Mouse (Mus musculus): ENCODE measurements around the gene Gm43552. TPM values are rescaled to one million over a fixed set of nuclear protein-coding genes. Genes with fewer than 3 reads are reported as not detected.

Gene Gm43552
- polyA plus RNA-seq, 1 experiment from 2014 or later, result 2.3 TPM

DNA sequence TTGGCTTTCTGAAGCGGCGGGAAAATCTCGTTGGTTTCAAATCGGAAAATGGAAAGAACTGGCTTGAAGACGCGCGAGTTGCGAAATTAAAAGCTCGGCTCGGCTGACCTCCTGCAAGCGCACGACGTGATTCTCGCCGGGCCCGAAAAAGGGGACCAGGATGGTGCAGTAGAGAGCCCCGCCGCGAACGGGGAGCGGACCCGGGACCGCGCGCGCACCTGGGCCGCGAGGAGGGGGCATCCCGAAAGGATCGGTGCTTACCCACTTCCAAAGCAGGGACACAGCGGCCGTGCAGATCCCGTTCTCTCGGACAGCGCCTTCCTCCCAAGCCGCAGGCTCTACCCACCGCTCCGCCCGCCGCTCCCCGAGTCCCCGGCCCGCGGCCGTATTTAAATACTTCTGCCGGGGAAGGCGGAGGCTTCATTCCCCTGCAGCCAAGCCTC is 57.2 kb downstream of the Gm43552 start:
- no peaks in the 10 kb centered on the region for H3K27me3 ChIP-seq (ENCODE audit: control insufficient read depth, insufficient read depth, low read length)
- WGBS, result under 1% methylated on average over 44 of the region's 47 CpGs
- peak overlapping the region; percentile 90 for H3K9ac ChIP-seq (ENCODE audit: low read length)
- peak overlapping the region; percentile 88 for H3K27ac ChIP-seq (ENCODE audit: low read length)
- no peaks in the 10 kb centered on the region for H3K9me3 ChIP-seq (replicated peaks; ENCODE audit: control insufficient read depth, low read length)
- ATAC-seq (replicated peaks; ENCODE audit: extremely low read depth, insufficient read depth, low FRiP score), result no peak
- H3K4me1 ChIP-seq (ENCODE audit: control insufficient read depth, insufficient read depth, low read length), result peaks cover 14% of the 10 kb centered on the region
- H3K4me2 ChIP-seq (ENCODE audit: low read depth, low read length), result peak overlapping the region; percentile 79
- no peaks in the 10 kb centered on the region for H3K36me3 ChIP-seq (ENCODE audit: control insufficient read depth, insufficient read depth)
- H3K4me3 ChIP-seq (ENCODE audit: low read length), result peak overlapping the region; percentile 90

DNA sequence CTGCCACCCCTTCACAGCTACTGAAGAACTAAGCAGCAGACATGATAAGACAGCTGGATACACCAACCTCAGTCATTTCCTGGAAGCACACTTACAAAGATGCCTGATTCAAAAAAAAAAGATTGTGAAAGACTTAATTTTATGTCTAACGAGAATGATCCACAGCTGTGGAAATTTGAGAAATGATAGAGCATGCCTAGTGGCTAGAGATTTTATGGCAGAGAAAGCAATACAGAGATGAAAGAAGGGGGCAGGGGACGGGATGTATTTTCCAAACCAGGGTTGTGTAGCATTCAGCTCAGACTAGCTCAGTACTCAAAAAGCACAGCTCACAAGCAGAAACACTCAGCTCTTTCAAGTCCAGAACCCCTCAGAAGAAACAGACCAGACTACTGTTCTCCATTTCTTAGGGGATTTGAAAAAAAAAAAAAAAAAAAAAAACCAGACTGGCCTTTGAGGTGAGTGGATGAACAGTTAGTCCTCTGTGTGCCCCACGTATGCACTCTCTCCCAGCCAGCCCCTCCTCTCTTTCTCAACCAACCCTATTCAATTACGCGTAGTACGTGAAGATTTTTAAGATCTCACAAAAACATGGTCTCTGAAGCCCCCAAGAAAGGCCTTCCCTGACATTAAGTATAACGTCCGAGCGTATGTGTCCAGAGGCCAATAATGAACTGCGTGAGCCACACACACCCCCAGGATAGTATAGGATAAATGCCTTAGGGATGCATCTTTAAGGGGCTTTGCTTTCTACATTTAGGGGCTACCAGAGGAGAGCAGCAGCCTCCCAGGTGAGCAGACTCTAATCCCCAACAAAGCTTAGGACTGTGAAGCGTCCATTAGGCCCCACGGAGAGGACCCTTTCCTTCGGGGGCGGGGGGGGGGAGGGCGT is 57.9 kb downstream of the Gm43552 start:
- Histone ChIP-seq H3K9me3 (replicated peaks; ENCODE audit: control insufficient read depth, low read length) (no peaks in the 10 kb centered on the region), H3K9ac (ENCODE audit: low read length) (peak overlapping the region; percentile 90), H3K4me2 (ENCODE audit: low read depth, low read length) (peak overlapping the region; percentile 79), H3K27ac (ENCODE audit: low read length) (peak overlapping the region; percentile 88), H3K4me3 (ENCODE audit: low read length) (peak overlapping the region; percentile 90), H3K27me3 (ENCODE audit: control insufficient read depth, insufficient read depth, low read length) (no peaks in the 10 kb centered on the region), H3K36me3 (ENCODE audit: control insufficient read depth, insufficient read depth) (no peaks in the 10 kb centered on the region), H3K4me1 (ENCODE audit: control insufficient read depth, insufficient read depth, low read length) (peaks cover 14% of the 10 kb centered on the region)
- 5% methylated on average over 15 of the region's 15 CpGs for WGBS
- no peak for ATAC-seq (replicated peaks; ENCODE audit: extremely low read depth, insufficient read depth, low FRiP score)

GRCm38 (mm10) chr5:65429441-65429840 is 63.2 kb downstream of the Gm43552 start:
- no peak overlapping the region for H3K4me3 ChIP-seq (ENCODE audit: low read length)

GRCm38 (mm10) chr5:65428321-65428720 is 64.3 kb downstream of the Gm43552 start:
- H3K9me3 ChIP-seq (replicated peaks; ENCODE audit: control insufficient read depth, low read length), result no peaks in the 10 kb centered on the region
- 0 out of 2 replicates have a peak, but pooled peaks cover 1% of the 10 kb centered on the region for H3K4me1 ChIP-seq (ENCODE audit: control insufficient read depth, insufficient read depth, low read length)
- 59% methylated on average over 4 of the region's 4 CpGs for WGBS
- no peak overlapping the region for H3K27ac ChIP-seq (ENCODE audit: low read length)
- ATAC-seq (replicated peaks; ENCODE audit: extremely low read depth, insufficient read depth, low FRiP score), result no peak
- H3K27me3 ChIP-seq (ENCODE audit: control insufficient read depth, insufficient read depth, low read length), result no peaks in the 10 kb centered on the region
- H3K36me3 ChIP-seq (ENCODE audit: control insufficient read depth, insufficient read depth), result peaks cover 15% of the 10 kb centered on the region
- H3K9ac ChIP-seq (ENCODE audit: low read length), result no peak overlapping the region
- no peak overlapping the region for H3K4me2 ChIP-seq (ENCODE audit: low read depth, low read length)
- H3K4me3 ChIP-seq (ENCODE audit: low read length), result no peak overlapping the region

More at GRCm38 (mm10) chr5:65429441-65429840, 63.2 kb downstream of the Gm43552 start:
- peaks cover 8% of the 10 kb centered on the region for H3K4me1 ChIP-seq (ENCODE audit: control insufficient read depth, insufficient read depth, low read length)
- no peak overlapping the region for H3K9ac ChIP-seq (ENCODE audit: low read length)
- H3K9me3 ChIP-seq (replicated peaks; ENCODE audit: control insufficient read depth, low read length), result no peaks in the 10 kb centered on the region
- H3K36me3 ChIP-seq (ENCODE audit: control insufficient read depth, insufficient read depth), result peaks cover 7% of the 10 kb centered on the region
- H3K4me2 ChIP-seq (ENCODE audit: low read depth, low read length), result no peak overlapping the region
- 77% methylated on average over 5 of the region's 5 CpGs for WGBS
- no peak overlapping the region for H3K27ac ChIP-seq (ENCODE audit: low read length)
- ATAC-seq (replicated peaks; ENCODE audit: extremely low read depth, insufficient read depth, low FRiP score), result no peak
- H3K27me3 ChIP-seq (ENCODE audit: control insufficient read depth, insufficient read depth, low read length), result no peaks in the 10 kb centered on the region

DNA sequence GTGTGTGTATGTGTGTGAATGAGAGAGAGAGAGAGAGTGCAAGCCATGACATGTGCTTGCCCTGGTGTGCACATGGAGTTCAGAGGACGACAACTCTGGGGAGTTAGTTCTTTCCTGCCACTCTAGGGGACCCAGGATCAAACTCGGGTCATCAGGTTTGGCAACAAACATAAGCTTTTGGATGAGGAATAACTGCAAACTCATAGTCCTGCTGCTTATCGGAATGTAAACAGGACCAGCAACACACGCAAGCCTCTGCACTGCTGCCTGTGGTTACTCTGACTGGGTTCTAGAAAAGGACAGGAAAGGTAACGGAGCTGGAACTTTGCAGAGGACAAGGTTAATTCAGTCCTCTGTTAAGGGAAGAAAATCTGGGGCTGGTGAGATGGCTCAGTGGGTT is 67.4 kb downstream of the Gm43552 start:
- H3K4me1 ChIP-seq (ENCODE audit: control insufficient read depth, insufficient read depth, low read length), result no peaks in the 10 kb centered on the region
- H3K9ac ChIP-seq (ENCODE audit: low read length), result no peak overlapping the region
- no peak overlapping the region for H3K4me2 ChIP-seq (ENCODE audit: low read depth, low read length)
- no peak for ATAC-seq (replicated peaks; ENCODE audit: extremely low read depth, insufficient read depth, low FRiP score)
- 83% methylated on average over 5 of the region's 5 CpGs for WGBS
- H3K9me3 ChIP-seq (replicated peaks; ENCODE audit: control insufficient read depth, low read length), result no peaks in the 10 kb centered on the region
- peaks cover 44% of the 10 kb centered on the region for H3K36me3 ChIP-seq (ENCODE audit: control insufficient read depth, insufficient read depth)
- H3K27me3 ChIP-seq (ENCODE audit: control insufficient read depth, insufficient read depth, low read length), result no peaks in the 10 kb centered on the region
- H3K27ac ChIP-seq (ENCODE audit: low read length), result no peak overlapping the region
- H3K4me3 ChIP-seq (ENCODE audit: low read length), result no peak overlapping the region

DNA sequence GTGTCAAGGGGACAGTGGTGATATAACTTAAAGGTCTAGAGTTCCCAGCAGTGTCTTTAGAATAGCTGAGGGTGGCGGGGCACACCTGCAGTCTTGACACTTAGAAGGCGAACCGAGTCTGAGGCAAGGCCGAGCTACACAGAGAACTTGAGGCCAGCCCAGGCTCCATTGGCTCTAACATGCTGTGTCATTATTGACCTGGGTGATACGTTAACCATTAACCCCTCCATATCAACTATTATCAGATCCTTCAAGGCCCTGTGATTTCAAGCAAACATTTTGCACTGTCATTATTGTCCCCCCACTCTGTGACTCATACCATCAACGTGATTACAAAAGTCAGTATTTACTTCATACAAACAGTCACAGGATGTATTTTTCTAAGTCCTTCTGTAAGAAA is 68.4 kb downstream of the Gm43552 start:
- Histone ChIP-seq H3K9me3 (replicated peaks; ENCODE audit: control insufficient read depth, low read length) (no peaks in the 10 kb centered on the region), H3K27ac (ENCODE audit: low read length) (no peak overlapping the region), H3K36me3 (ENCODE audit: control insufficient read depth, insufficient read depth) (peaks cover 46% of the 10 kb centered on the region), H3K4me1 (ENCODE audit: control insufficient read depth, insufficient read depth, low read length) (no peaks in the 10 kb centered on the region), H3K27me3 (ENCODE audit: control insufficient read depth, insufficient read depth, low read length) (no peaks in the 10 kb centered on the region), H3K4me3 (ENCODE audit: low read length) (no peak overlapping the region), H3K9ac (ENCODE audit: low read length) (no peak overlapping the region), H3K4me2 (ENCODE audit: low read depth, low read length) (no peak overlapping the region)
- WGBS, result 85% methylated on average over 6 of the region's 6 CpGs
- no peak for ATAC-seq (replicated peaks; ENCODE audit: extremely low read depth, insufficient read depth, low FRiP score)

DNA sequence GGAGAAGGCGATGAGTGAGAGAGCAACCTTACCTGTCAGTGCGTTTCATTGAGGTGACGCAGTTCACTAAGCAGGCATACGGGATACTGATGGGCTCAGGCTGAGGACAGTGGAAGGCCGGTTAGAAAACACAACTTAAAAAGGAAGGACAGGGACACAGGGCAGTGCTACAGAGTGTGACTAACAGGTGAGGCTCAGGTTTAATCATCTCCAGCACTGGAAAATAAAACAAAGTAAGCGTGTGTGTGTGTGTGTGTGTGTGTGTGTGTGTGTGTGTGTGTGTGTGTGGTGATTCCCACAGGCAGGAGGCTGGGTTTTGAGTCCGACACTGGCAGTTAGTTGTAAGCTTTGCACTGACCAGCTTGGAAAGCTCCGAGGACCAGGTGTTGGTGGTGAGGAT is 69.8 kb downstream of the Gm43552 start:
- no peak overlapping the region for H3K4me3 ChIP-seq (ENCODE audit: low read length)
- no peaks in the 10 kb centered on the region for H3K4me1 ChIP-seq (ENCODE audit: control insufficient read depth, insufficient read depth, low read length)
- no peaks in the 10 kb centered on the region for H3K27me3 ChIP-seq (ENCODE audit: control insufficient read depth, insufficient read depth, low read length)
- WGBS, result 89% methylated on average over 8 of the region's 8 CpGs
- peaks cover 46% of the 10 kb centered on the region for H3K36me3 ChIP-seq (ENCODE audit: control insufficient read depth, insufficient read depth)
- ATAC-seq (replicated peaks; ENCODE audit: extremely low read depth, insufficient read depth, low FRiP score), result no peak
- no peaks in the 10 kb centered on the region for H3K9me3 ChIP-seq (replicated peaks; ENCODE audit: control insufficient read depth, low read length)
- no peak overlapping the region for H3K9ac ChIP-seq (ENCODE audit: low read length)
- H3K27ac ChIP-seq (ENCODE audit: low read length), result no peak overlapping the region
- H3K4me2 ChIP-seq (ENCODE audit: low read depth, low read length), result no peak overlapping the region

GRCm38 (mm10) chr5:65420822-65421221 is 71.8 kb downstream of the Gm43552 start:
- Histone ChIP-seq H3K4me3 (ENCODE audit: low read length) (no peak overlapping the region), H3K4me2 (ENCODE audit: low read depth, low read length) (no peak overlapping the region), H3K27me3 (ENCODE audit: control insufficient read depth, insufficient read depth, low read length) (no peaks in the 10 kb centered on the region), H3K27ac (ENCODE audit: low read length) (no peak overlapping the region), H3K9ac (ENCODE audit: low read length) (no peak overlapping the region), H3K4me1 (ENCODE audit: control insufficient read depth, insufficient read depth, low read length) (peaks cover 7% of the 10 kb centered on the region), H3K36me3 (ENCODE audit: control insufficient read depth, insufficient read depth) (peaks cover 49% of the 10 kb centered on the region), H3K9me3 (replicated peaks; ENCODE audit: control insufficient read depth, low read length) (no peaks in the 10 kb centered on the region)
- no peak for ATAC-seq (replicated peaks; ENCODE audit: extremely low read depth, insufficient read depth, low FRiP score)
- 75% methylated on average over 6 of the region's 6 CpGs for WGBS

GRCm38 (mm10) chr5:65419136-65419535 is 73.5 kb downstream of the Gm43552 start:
- no peak overlapping the region for H3K9ac ChIP-seq (ENCODE audit: low read length)
- 87% methylated on average over 10 of the region's 10 CpGs for WGBS
- peaks cover 45% of the 10 kb centered on the region for H3K36me3 ChIP-seq (ENCODE audit: control insufficient read depth, insufficient read depth)
- H3K27ac ChIP-seq (ENCODE audit: low read length), result no peak overlapping the region
- no peaks in the 10 kb centered on the region for H3K27me3 ChIP-seq (ENCODE audit: control insufficient read depth, insufficient read depth, low read length)
- ATAC-seq (replicated peaks; ENCODE audit: extremely low read depth, insufficient read depth, low FRiP score), result no peak
- H3K4me1 ChIP-seq (ENCODE audit: control insufficient read depth, insufficient read depth, low read length), result peaks cover 19% of the 10 kb centered on the region
- no peak overlapping the region for H3K4me2 ChIP-seq (ENCODE audit: low read depth, low read length)
- H3K9me3 ChIP-seq (replicated peaks; ENCODE audit: control insufficient read depth, low read length), result no peaks in the 10 kb centered on the region
- H3K4me3 ChIP-seq (ENCODE audit: low read length), result no peak overlapping the region

All from heart, embryonic 16.5 days (tissue).